Mouse (Mus musculus) kidney, postnatal 4 days (tissue): ENCODE measurements at regions not wholly inside any gene's neighbourhood (a gene's known extent, or its start where the extent isn't known, plus 50 kb on each side); places are given as distances from the start of the nearest gene placed in this dataset.
A peak's percentile ranks its signal among the peaks of the same experiment; 100 is the strongest.

Experiments
- DNase-seq, 2 experiments: peaks; one replicate each; pipeline ENCODE4 v3.0.0; 2021; ENCODE audit warnings: mixed read lengths in 2 of 2

GRCm38 (mm10) chr3:52501614-52502013, 233.5 kb downstream of the Foxo1 start:
- no peak for DNase-seq

- no peak for DNase-seq
These were observed 231.9 kb downstream of the Foxo1 start for GRCm38 (mm10) chr3:52500026-52500425.

GRCm38 (mm10) chr3:52499581-52499980, 231.4 kb downstream of the Foxo1 start:
- DNase-seq = no peak

GRCm38 (mm10) chr3:52498506-52499228, 230.5 kb downstream of the Foxo1 start:
- no peak for DNase-seq

- DNase-seq = no peak
These were observed 228.8 kb downstream of the Foxo1 start for GRCm38 (mm10) chr3:52496965-52497364.

GRCm38 (mm10) chr3:52495401-52495800, 227.3 kb downstream of the Foxo1 start:
- peak in 1 of 2 experiments; percentile 9 for DNase-seq

GRCm38 (mm10) chr3:52494924-52495323, 226.8 kb downstream of the Foxo1 start:
- no peak for DNase-seq

- no peak for DNase-seq
These were observed 211.1 kb downstream of the Foxo1 start for GRCm38 (mm10) chr3:52479186-52479585.

- DNase-seq = no peak
These were observed 201.8 kb downstream of the Foxo1 start for GRCm38 (mm10) chr3:52469900-52470299.

GRCm38 (mm10) chr3:52469397-52469796, 201.3 kb downstream of the Foxo1 start:
- DNase-seq = no peak

- DNase-seq = no peak
These were observed 200.2 kb downstream of the Foxo1 start for GRCm38 (mm10) chr3:52468326-52468725.

GRCm38 (mm10) chr3:52467876-52468275, 199.7 kb downstream of the Foxo1 start:
- no peak for DNase-seq

GRCm38 (mm10) chr3:52466984-52467565, 198.9 kb downstream of the Foxo1 start:
- DNase-seq = no peak

- no peak for DNase-seq
These were observed 198.4 kb downstream of the Foxo1 start for GRCm38 (mm10) chr3:52466571-52466970.

GRCm38 (mm10) chr3:52463911-52464310, 195.8 kb downstream of the Foxo1 start:
- DNase-seq = peak in 1 of 2 experiments; percentile 33

GRCm38 (mm10) chr3:52454955-52455354, 186.8 kb downstream of the Foxo1 start:
- no peak for DNase-seq

GRCm38 (mm10) chr3:52453041-52453440, 184.9 kb downstream of the Foxo1 start:
- DNase-seq = no peak

- DNase-seq = peak; percentile 46 to 47
These were observed 184.2 kb downstream of the Foxo1 start for GRCm38 (mm10) chr3:52452345-52452744.

- DNase-seq = no peak
These were observed 178.9 kb downstream of the Foxo1 start for GRCm38 (mm10) chr3:52446991-52447390.

GRCm38 (mm10) chr3:52446500-52446899, 178.4 kb downstream of the Foxo1 start:
- no peak for DNase-seq

GRCm38 (mm10) chr3:52444420-52445119, 176.4 kb downstream of the Foxo1 start:
- no peak for DNase-seq

- peak; percentile 71 to 81 for DNase-seq
These were observed 175.7 kb downstream of the Foxo1 start for GRCm38 (mm10) chr3:52443856-52444255.

- no peak for DNase-seq
These were observed 161.0 kb downstream of the Foxo1 start for GRCm38 (mm10) chr3:52429014-52429589.

GRCm38 (mm10) chr3:52422826-52423225, 154.7 kb downstream of the Foxo1 start:
- DNase-seq = no peak
